Mouse (Mus musculus): Measurements from ENCODE around the gene Gm4881. TPM values are rescaled to one million over a fixed set of nuclear protein-coding genes. Genes with fewer than 3 reads are reported as not detected.

Gm4881 gene
- polyA plus RNA-seq, 1 experiment from 2014 or later: 4.6 TPM

DNA sequence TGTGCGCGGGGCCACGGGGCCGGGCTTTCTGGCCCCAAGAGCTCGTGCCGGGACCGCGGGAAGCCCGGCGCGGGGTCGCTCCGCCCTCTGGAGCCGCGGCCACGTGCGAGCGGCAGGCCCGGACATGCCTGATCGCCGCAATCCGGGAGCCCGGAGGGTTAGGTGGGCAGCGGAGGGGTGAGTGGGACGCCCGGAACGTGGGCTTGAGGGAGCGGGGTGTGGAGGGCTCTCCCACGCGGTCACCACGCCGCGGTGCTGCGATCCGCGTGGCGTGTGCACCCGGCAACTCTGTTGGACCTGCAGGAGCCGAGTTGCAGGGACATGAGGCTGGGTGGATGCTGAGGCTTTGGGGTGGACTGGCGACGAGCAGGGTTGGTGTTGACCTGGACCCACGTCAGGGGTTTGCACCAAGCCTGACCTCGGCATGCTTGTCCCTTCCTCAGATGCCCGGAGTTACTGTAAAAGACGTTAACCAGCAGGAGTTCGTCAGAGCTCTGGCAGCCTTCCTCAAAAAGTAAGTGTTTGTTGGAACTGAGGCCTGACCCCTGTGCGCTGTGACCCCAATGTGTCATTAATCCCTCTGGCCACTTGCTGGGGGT is 59.5 kb downstream of the Gm4881 start:
- Histone ChIP-seq H3K27ac (ENCODE audit: low read depth, low read length) (peak overlapping the region; percentile 88), H3K9me3 (ENCODE audit: control insufficient read depth, low read length) (no peaks in the 10 kb centered on the region), H3K4me1 (ENCODE audit: control insufficient read depth, insufficient read depth, low read depth, low read length) (peaks cover 21% of the 10 kb centered on the region), H3K4me2 (ENCODE audit: low read length) (peak overlapping the region; percentile 83), H3K9ac (ENCODE audit: low read depth, low read length) (peak overlapping the region; percentile 100), H3K27me3 (replicated peaks; ENCODE audit: control insufficient read depth, insufficient read depth, low read length) (no peaks in the 10 kb centered on the region), H3K4me3 (ENCODE audit: low read length) (peak overlapping the region; percentile 97), H3K36me3 (ENCODE audit: control insufficient read depth, insufficient read depth, low read length) (peaks cover 29% of the 10 kb centered on the region)
- WGBS: under 1% methylated on average over 45 of the region's 47 CpGs
- peak; percentile 0; the same call in 1 of the 2 replicates for ATAC-seq

DNA sequence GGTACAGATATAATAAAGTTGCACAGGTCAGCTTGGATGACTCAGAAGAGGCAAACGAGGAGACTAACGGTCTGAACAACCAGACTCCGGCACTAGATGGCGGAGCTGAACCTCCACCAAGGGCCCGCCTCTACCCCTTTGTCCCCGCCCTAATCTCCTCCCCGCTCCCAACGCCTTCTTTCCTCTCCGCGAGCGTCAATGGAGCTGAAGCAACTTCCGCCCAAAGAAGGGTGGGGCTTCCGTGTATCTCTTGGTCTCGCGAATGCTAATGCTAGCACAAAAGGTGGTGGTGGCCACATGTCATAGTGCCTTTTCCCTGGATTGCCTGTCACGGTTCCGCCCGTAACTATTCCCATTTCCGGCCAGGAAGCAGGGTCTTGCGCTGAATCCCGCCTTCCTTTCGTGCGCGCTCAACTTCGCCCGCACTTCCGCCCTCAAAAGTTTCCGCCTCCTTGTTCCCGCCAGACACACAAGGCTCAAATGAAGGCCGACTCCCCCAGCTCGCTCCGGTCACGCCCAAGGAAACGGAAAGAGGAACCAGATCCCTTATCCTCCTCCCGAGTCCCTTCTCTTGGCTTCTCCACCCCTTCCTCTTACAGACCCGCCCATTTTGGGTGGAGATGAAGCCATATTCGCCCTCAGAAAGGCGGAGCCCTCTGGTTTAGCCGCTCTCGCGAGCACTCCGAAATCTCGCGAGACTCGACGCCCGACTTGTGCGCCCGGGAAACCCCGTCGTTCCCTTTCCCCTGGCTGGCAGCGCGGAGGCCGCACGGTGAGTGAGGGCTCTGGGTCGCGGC is 60.2 kb downstream of the Gm4881 start, which contains the start of gene Rps19:
Gene Rps19, plus strand, starts transcription at position 476 of the 797 bp plus-strand sequence.
- WGBS: under 1% methylated on average over 56 of the region's 57 CpGs
- Histone ChIP-seq H3K9ac (ENCODE audit: low read depth, low read length) (peak within 1 kb of the TSS; percentile 100), H3K36me3 (ENCODE audit: control insufficient read depth, insufficient read depth, low read length) (peaks cover 22% of the 10 kb centered on the region), H3K9me3 (ENCODE audit: control insufficient read depth, low read length) (no peaks in the 10 kb centered on the region), H3K4me3 (ENCODE audit: low read length) (peak within 1 kb of the TSS; percentile 97), H3K4me2 (ENCODE audit: low read length) (peak within 1 kb of the TSS; percentile 83), H3K27ac (ENCODE audit: low read depth, low read length) (peak within 1 kb of the TSS; percentile 88), H3K27me3 (replicated peaks; ENCODE audit: control insufficient read depth, insufficient read depth, low read length) (no peaks in the 10 kb centered on the region), H3K4me1 (ENCODE audit: control insufficient read depth, insufficient read depth, low read depth, low read length) (peaks cover 21% of the 10 kb centered on the region)
- peak; percentile 95 for ATAC-seq

DNA sequence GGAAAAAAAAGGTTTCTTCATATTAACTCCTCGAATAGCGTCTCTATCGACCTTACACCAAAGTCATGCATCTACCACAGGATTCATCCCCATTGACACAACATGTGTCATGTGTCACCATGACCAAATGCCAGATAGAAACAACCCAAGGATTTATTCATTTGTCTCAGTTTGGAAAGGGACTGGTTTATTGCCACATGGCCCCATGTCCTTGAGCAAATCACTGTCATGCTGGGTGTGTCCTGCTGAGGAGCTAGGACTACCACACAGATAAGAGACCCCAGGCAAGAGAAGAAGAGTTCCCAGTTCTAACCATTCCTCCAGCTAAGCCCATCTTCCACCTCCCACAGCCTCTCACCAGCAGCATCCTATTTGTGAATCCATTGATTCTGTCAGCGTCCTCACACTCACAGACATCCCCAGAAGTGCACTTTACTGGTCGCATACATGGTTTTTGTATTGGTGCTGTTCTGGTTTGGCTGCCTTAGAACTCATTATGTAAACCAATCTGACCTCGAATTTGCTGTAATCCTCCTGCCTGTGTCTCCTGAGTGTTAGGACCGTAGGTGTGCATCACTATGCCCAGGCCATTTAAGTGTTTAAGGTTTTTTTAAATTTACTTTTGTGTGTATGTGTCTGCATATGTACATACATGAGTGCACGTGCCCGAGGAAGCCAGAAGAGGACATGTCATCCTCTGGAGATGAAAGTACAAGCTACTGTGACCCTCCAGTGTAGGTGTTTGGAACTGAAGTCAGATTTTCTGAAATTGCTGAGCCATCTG is 61.7 kb downstream of the Gm4881 start:
- Histone ChIP-seq H3K9me3 (ENCODE audit: control insufficient read depth, low read length) (no peaks in the 10 kb centered on the region), H3K4me1 (ENCODE audit: control insufficient read depth, insufficient read depth, low read depth, low read length) (peaks cover 21% of the 10 kb centered on the region), H3K27me3 (replicated peaks; ENCODE audit: control insufficient read depth, insufficient read depth, low read length) (no peaks in the 10 kb centered on the region), H3K36me3 (ENCODE audit: control insufficient read depth, insufficient read depth, low read length) (peaks cover 10% of the 10 kb centered on the region), H3K4me3 (ENCODE audit: low read length) (no peak overlapping the region), H3K9ac (ENCODE audit: low read depth, low read length) (no peak overlapping the region), H3K27ac (ENCODE audit: low read depth, low read length) (no peak overlapping the region), H3K4me2 (ENCODE audit: low read length) (no peak overlapping the region)
- ATAC-seq: no peak
- WGBS: 93% methylated on average over 9 of the region's 9 CpGs

DNA sequence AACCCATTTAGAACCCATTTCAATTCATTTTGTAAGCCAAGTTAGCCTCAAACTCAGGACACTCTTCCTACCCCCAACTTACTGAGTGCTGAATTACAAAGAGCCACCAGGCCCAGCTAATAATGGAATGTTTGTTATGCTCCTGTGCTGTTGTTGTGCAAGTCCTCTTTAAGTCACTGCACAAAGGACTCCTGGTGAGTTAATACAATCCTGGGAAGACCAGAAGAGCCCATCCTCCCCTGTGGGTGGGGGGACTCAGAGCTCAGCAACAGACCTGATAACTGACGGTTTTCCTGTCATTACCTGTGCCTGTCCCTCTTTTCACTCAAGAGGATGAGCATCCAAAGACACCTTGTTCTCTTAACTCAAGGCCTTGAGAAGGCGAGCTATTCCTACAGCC is 64.7 kb downstream of the Gm4881 start:
- Histone ChIP-seq H3K9me3 (ENCODE audit: control insufficient read depth, low read length) (no peaks in the 10 kb centered on the region), H3K4me1 (ENCODE audit: control insufficient read depth, insufficient read depth, low read depth, low read length) (no peaks in the 10 kb centered on the region), H3K27ac (ENCODE audit: low read depth, low read length) (no peak overlapping the region), H3K36me3 (ENCODE audit: control insufficient read depth, insufficient read depth, low read length) (no peaks in the 10 kb centered on the region), H3K27me3 (replicated peaks; ENCODE audit: control insufficient read depth, insufficient read depth, low read length) (no peaks in the 10 kb centered on the region), H3K4me3 (ENCODE audit: low read length) (no peak overlapping the region), H3K9ac (ENCODE audit: low read depth, low read length) (no peak overlapping the region), H3K4me2 (ENCODE audit: low read length) (no peak overlapping the region)
- no peak for ATAC-seq
- 5% methylated on average over 2 of the region's 2 CpGs for WGBS

DNA sequence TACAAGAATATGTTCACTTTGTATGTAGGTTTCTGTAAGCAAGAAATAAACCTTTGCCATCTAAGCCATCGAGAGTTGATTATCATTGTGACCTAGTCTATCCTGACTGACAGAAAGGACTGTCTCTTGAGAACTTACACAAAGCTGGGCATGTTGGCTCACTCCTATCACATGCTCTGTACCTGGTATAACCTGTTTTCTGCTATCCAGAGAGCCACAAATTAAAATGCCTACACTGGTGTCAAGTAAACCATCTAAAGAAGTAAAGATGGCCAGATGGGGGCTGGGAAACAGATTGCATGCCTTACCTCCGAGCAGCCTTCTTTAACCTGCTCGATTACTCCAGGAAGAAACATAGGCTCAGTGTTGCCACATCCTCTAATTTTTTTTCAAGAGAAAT is 66.7 kb downstream of the Gm4881 start:
- no peak overlapping the region for H3K4me2 ChIP-seq (ENCODE audit: low read length)
- no peaks in the 10 kb centered on the region for H3K36me3 ChIP-seq (ENCODE audit: control insufficient read depth, insufficient read depth, low read length)
- no peak overlapping the region for H3K4me3 ChIP-seq (ENCODE audit: low read length)
- H3K27ac ChIP-seq (ENCODE audit: low read depth, low read length): no peak overlapping the region
- 85% methylated on average over 3 of the region's 3 CpGs for WGBS
- no peak for ATAC-seq
- H3K27me3 ChIP-seq (replicated peaks; ENCODE audit: control insufficient read depth, insufficient read depth, low read length): no peaks in the 10 kb centered on the region
- no peaks in the 10 kb centered on the region for H3K9me3 ChIP-seq (ENCODE audit: control insufficient read depth, low read length)
- H3K9ac ChIP-seq (ENCODE audit: low read depth, low read length): no peak overlapping the region
- H3K4me1 ChIP-seq (ENCODE audit: control insufficient read depth, insufficient read depth, low read depth, low read length): no peaks in the 10 kb centered on the region

Small RNA genes lying within 50 kb of the gene (microRNA-seq; reads per million reads assigned to microRNA genes)
- gene Mir7046 (0.62 reads per million), gene Mir7047 (1.9 reads per million)

Other genes with a start within 250 kb of the Gm4881 start
- not detected in 2 replicates for gene BC049730, start 235.3 kb downstream of the Gm4881 start, polyA plus RNA-seq (2015; fragmentation: Nextera tagmentation; extraction: Ambion mirVana)
- gene Gm4763, start 217.6 kb downstream of the Gm4881 start, polyA plus RNA-seq (2015; fragmentation: Nextera tagmentation; extraction: Ambion mirVana): not detected in 2 replicates
- 0.20 and 0.52 TPM in 2 replicates for gene Cd177, start 184.2 kb downstream of the Gm4881 start, polyA plus RNA-seq (2015; fragmentation: Nextera tagmentation; extraction: Ambion mirVana)
- 0.40 and 0.69 TPM in 2 replicates for gene Ceacam10, start 167.3 kb downstream of the Gm4881 start, polyA plus RNA-seq (2015; fragmentation: Nextera tagmentation; extraction: Ambion mirVana)
- gene Gm9844, start 82.3 kb downstream of the Gm4881 start, polyA plus RNA-seq (2015; fragmentation: Nextera tagmentation; extraction: Ambion mirVana): 21.4 and 53.5 TPM in 2 replicates
- gene Lypd4, start 74.6 kb downstream of the Gm4881 start, polyA plus RNA-seq (2015; fragmentation: Nextera tagmentation; extraction: Ambion mirVana): 0.21 and 0.29 TPM in 2 replicates
- gene Dmrtc2, start 74.4 kb downstream of the Gm4881 start, polyA plus RNA-seq (2015; fragmentation: Nextera tagmentation; extraction: Ambion mirVana): 0.30 and 0.47 TPM in 2 replicates
- gene Rps19, start 60.1 kb downstream of the Gm4881 start, polyA plus RNA-seq (2015; fragmentation: Nextera tagmentation; extraction: Ambion mirVana): 1,005 and 1,089 TPM in 2 replicates
- gene Cd79a, start 47.1 kb downstream of the Gm4881 start, polyA plus RNA-seq (2015; fragmentation: Nextera tagmentation; extraction: Ambion mirVana): 0.34 and 0.39 TPM in 2 replicates
- gene Arhgef1, start 41.6 kb downstream of the Gm4881 start, polyA plus RNA-seq (2015; fragmentation: Nextera tagmentation; extraction: Ambion mirVana): 47.0 and 62.1 TPM in 2 replicates
- 345 and 404 TPM in 2 replicates for gene Rabac1, start 28.3 kb upstream of the Gm4881 start, polyA plus RNA-seq (2015; fragmentation: Nextera tagmentation; extraction: Ambion mirVana)
- gene Atp1a3, start 61.5 kb upstream of the Gm4881 start, polyA plus RNA-seq (2015; fragmentation: Nextera tagmentation; extraction: Ambion mirVana): 678 and 702 TPM in 2 replicates
- gene Grik5, start 127.9 kb upstream of the Gm4881 start, polyA plus RNA-seq (2015; fragmentation: Nextera tagmentation; extraction: Ambion mirVana): 12.5 and 15.8 TPM in 2 replicates
- gene Zfp574, start 128.1 kb upstream of the Gm4881 start, polyA plus RNA-seq (2015; fragmentation: Nextera tagmentation; extraction: Ambion mirVana): 30.0 and 39.7 TPM in 2 replicates
- gene Pou2f2, start 235.2 kb upstream of the Gm4881 start, polyA plus RNA-seq (2015; fragmentation: Nextera tagmentation; extraction: Ambion mirVana): 19.8 and 28.7 TPM in 2 replicates

All from hindbrain, embryonic 16.5 days (tissue).